Mouse (Mus musculus): Measurements from ENCODE around the gene Gm5152. TPM values are rescaled to one million over a fixed set of nuclear protein-coding genes. Genes with fewer than 3 reads are reported as not detected.

The Gm5152 gene
- polyA plus RNA-seq (2015; fragmentation: Nextera tagmentation; extraction: Ambion mirVana), result not detected in 2 replicates

DNA sequence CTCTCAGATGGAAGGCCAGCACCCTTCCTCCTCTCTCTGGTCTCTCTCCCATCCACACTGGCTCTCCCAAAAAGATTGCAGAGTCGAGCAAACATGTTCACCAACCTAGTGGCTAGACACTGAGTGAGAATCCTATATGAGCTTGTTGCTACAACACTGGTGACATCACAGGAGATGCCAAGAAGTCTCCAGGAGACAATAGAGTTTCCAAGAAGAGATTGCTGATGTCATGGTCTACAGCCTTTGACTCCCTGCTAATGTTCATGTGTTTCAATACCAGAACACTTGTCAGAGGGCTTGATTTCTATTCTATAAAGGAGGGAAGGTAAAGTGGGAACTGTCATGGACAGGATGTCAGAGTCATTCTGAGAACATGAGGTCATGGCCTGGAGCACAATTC lies at the start of gene Gm5152:
Gm5152 (minus strand) TSS at position 101 of the 400 bp plus-strand sequence.

